Mouse (Mus musculus) frontal cortex, adult 2 months (tissue): ENCODE measurements at regions not wholly inside any gene's neighbourhood (a gene's known extent, or its start where the extent isn't known, plus 50 kb on each side); places are given as distances from the start of the nearest gene placed in this dataset.

ENCODE experiments used
- DNase-seq, 2 experiments: peaks; one replicate each; pipeline ENCODE4 v3.0.0; 2022; ENCODE audit warnings: low spot score in 1 of 2; ENCODE audit errors: extremely low spot score in 1 of 2

DNA sequence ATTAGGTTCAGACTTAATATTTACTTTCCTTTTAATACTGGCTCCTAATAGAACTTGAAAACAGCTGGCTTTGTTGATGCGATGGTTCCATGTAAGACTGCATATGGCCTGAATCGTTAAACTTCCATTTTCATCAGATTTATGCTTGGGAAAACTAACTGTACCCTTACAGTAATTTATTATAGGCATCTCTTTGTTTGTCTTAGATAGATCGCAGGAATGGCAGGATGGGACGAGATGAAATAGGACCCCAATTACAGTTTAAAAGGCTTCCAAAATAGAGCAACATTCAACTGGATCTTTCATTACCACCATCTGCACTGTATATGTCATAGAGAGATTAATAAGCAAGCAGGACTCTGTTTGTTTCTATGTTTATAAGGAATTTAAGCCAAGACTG, 335.3 kb downstream of the Fat4 start:
- DNase-seq = no peak

DNA sequence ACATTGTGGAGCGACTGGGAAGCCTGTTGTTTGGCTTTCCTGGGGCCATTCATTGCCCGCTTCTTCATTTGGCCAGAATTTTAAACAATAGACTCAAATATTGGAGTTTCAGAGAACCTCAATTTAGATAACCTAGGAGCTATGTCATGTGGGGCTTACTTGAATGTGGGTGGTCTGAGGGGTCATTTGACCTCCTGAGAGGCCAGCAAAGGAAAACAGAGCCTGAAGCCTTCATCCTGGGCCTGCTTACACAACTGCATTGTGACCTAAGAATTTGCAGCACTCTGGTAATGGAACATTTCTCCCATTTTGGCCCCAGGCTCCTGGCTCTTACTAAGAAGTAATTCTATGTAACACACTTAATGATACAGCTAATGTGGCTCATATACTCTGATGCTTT, 348.2 kb downstream of the Fat4 start:
- DNase-seq = no peak

DNA sequence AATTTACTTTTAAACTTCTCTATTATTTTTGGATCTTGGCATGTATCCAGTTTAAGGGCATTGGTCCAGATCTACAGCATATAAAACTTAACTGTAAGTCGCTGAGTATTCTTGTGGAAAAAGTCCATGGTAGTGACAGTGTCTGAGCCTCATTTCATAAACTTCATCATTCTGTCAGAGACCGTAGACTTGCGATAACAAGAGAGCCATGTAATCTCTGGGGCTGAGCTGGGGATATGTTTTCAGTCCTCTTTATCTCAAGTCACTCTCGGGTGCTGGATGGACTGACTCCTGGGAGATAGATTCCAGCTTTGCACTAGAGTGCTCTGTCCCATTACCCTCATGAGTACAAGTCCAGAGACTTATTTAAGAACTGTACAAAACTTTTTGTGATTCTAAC, 362.0 kb downstream of the Fat4 start:
- no peak for DNase-seq

DNA sequence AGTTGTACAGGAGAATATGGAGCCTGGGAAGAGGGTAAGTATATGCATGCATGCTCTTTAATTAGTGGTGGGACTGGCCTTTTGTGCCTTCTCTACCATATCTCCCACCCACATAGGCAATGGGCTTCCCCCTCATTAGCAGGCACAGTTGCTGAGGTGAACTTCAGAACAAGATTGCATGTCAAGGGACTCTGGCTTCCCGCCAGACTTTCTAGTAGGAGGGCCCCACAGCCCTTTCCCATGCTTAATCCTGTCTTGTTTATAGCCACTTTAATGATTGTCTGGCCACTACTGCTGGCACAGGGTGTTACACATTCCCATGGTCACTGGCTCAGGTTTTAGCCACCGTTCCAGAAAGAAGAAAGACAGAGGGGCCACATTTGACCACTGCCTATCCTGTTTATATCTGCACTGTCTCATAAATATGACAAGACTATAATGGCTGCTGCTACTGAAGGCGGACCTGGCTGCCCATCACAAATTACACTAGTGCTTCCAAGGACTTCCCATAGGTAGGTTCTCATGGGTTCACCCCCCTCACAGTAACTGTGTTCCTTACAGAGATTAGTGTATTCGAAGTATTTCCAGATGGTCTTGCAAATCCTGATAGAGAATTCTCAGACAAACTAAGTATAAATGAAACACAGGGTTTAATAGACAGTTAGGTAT, 362.6 kb downstream of the Fat4 start:
- DNase-seq = no peak

DNA sequence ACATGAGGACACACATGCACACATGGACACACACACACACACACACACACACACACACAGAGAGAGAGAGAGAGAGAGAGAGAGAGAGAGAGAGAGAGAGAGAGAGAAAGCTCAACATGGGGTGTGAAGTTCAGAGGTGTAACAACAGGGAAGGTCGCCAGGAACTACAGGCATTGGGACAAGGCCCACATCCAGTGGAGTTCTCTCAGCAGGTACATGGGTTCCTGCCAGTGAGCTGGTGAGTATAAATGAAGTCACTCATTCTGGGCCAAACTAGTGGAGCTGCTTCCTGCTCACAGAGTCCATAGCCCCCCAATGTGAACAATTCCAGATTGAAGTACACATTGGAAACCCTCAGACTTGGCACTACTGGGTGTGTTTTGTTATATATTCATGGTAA, 366.3 kb downstream of the Fat4 start:
- DNase-seq = no peak

DNA sequence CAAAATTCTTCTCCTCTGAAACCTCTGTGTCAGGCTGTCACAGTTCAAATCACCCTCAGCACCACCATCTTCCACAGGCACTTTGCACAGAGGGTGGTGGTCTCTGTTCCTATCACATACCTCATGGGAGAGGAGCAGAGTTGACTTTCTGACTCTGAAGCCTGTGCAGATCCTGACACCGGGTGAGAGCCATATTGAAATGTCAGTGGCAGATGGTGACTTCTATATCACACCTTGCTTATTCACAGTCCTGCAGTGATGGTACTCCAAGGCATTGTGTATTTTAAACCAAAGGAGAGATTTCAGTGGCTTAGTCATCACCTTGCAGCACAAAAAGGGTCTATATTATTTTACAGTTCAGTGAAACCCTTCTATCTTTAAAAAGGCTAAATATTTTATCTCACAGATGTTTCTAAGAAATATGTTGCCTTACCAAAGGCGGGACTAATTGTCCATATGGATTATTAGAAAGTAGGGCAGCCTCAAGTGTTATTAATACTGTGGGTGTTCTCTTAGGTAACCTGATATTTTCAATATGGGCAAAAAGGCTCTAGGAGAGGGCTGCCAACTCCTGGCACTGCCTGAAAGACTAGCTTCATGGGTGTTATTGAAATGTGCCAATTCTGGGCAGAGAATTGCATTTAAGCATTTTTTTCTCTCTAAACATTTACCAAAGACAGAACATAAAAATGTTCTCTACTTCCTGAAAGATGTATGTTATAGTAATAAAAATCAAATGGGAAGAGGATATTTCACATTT, 378.1 kb downstream of the Fat4 start:
- DNase-seq = no peak

DNA sequence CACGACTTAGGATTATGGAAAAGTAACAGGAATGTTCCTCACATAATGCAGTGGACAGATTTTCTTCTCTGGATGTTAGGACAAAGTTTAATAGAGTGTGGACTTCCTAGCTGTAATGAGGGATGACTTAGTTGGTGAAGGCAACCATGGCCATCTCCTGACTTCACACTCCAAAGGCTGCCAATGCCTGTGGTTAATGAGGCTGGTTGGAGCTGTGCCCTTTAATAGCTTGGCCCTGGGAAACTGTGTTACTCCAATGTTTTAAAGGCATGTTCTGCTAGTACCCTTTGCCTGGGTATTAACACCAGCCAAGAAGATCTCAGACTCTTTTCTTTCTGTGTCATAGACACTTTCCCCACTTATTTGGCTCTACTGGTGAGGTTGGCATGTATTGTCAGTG, 378.9 kb downstream of the Fat4 start:
- DNase-seq = no peak

DNA sequence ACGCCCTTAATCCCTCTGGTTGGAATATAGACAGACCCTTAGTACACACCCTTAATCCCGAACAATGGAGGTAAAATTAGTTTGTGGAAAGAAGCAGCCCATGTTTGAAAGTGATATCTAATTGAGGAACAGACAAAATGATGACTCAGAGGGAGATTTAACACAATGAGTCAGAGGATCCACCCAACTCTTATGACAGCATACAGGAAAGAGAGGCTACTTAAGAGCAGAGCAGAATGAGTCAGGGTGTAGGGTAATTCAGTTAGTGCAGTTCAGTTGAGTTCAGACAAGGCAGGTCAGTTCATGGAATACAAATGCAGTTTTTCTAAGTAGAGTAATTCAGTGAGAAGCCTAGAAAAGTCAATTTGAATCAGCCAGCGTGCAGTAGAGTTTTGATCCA, 382.6 kb downstream of the Fat4 start:
- no peak for DNase-seq

DNA sequence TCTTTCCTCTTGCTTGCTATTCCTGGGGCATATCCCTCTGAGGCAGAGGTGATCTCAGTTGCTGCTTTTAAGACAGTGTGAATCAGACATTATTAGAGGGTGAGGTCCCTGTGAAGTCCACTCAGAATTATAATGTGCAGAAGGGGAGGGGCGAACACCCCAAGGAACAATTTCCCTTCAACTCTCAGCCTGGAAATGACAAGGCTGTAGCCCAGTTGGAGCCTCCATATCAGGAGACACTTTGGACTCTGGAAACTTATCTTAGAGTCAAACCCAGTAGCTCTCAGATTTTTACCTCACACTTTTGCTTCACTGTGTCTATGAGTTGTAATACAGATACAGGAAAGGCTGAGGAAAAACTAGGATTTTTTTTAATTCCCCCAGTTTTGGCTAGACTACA, 385.9 kb downstream of the Fat4 start:
- DNase-seq = no peak

DNA sequence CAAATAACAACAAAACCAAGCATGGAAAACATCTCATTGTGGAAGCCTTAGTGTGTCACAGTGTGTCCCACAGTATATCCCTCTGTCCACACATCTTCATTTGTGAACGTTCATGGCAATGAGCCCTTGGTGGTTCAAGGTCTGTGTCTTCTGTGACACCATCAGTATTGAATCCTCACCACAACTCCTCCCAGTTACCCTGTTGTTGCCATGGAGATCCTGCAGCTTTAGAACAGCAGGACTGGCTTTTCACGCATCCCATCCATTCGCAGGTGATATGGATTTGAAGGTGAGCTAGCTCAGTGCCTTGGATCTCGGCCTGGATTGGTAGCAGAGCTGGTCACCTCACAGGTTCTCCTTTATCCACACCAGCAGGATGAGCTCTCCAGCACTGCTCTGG, 390.2 kb downstream of the Fat4 start:
- DNase-seq = no peak

DNA sequence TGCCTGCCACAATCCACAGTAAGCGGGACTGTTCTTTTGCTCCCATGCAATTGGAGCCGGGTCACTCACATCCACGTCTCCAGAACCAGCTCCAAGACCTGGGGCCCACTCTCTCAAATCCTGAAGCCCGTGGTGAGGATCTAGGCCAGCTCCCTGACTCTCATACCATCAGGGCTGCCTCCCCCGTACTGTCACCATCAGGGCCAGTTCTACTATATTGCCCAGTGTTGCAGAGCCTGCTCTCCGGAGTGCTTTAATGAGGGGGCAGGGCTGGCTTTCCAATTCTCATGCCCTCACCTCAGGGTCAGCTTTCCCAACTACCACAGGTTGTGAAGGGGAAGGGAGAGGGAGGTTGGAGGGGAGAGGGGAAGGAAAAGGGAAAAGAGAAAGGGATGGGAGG, 390.6 kb downstream of the Fat4 start:
- no peak for DNase-seq

DNA sequence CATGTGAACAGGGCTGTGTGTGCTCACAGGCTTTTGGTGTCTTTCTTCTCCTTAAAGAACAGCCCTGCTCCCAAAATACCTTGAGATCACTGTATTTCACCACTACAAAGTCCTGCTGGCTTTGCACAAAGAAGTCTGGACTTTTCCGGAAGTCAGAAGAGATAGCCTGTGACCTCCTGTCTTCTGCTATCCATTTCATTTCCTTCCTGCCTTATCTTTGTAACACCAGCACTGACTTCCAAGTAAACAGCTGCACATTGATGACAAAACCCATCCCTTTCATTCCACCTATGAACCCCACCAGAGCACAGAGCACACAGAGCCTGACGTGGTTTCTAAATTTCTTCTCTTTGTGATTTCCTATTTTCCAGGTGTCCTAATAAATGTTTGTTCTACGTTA, 408.5 kb downstream of the Fat4 start:
- no peak for DNase-seq

DNA sequence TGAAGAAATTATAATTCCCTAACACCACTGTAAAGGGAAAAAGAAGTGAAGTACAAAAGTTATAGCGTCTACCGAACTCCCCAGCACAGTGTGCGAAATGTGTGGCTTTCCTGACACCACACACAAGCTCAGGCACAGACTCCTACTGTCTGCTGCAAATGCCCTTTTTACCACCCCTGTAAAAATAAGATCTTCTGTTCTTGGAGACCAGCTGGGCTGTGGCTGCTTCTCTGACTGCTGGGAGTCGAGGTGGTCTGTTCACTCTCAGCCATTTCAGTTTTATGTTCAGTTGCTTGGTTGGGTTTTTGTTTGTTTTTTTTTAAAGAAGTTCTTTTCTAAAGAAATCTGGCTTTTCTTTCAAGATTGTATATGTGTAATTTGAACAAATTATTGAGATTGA, 409.5 kb downstream of the Fat4 start:
- DNase-seq = no peak

DNA sequence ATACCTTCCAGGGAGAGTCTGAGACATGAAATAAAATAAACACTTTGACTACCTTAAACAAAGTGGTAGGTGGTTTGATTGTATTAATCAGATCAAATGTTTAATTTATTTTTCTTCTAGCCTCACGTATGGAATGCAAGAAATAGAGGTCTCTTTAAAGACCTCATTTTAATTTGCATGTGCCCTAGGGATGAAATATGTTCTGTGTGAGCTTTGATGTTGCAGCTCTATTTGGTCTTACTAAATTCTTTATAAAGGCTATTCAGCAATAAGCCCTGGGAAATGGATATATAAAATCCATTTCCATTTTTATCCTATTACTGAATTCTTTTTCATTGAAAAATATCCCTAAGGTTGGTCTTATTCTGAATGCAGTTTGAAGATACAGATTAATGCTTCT, 422.7 kb downstream of the Fat4 start:
- no peak for DNase-seq

DNA sequence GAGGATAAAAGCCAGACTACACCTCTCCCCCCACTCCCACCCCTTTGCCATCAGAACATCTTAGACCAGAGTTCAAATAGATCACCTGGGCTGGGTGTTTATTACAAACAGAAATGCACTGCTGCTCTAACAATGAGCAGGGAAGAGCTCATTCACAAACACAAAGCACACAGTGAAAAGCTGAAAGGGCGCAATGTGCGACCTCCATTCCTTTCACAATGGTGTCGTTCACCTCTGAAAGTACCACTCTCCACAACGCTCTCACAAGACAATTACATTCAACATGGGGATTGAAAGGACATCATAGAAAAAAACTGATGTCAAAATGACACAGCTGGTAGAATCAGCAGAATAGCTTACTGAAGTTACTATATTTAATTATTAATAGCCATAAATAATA, 426.8 kb downstream of the Fat4 start:
- no peak for DNase-seq

DNA sequence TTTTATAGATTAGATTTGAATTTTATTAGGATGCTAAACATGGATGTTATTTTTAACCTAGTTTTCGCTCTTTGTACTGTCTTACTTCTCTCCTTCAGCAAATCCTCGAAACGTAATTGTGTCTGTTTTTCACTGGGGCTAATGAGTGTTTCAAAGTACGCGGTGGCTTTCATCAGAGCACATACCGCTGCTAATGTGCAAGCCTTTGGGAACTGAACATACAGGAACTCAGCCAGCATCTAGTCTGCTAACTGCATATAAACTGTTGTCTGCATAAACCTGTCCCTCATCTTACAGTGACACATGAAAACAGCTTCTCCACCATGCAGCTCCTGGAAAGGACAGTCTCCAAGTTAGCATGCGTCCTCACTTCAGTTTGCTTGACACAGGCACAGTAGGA, 434.1 kb downstream of the Fat4 start:
- DNase-seq = no peak

DNA sequence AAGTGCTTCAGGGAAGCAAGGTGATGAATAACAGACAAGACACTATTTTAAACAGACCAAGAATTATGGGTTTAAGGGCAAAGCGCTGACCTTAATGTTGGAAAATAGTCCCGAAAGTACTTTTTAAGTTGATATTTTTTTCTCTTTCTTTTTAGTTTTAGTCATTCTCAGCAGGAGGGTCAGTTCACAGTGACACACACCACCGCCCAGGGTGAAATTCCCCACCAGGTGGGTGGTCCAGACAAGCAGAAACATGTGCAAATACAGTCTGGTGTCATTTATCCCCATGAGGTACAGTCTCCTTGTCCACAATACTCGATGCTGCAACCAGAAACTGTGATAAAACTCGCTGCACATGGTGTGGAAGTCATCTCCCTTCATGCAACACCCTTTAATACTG, 435.5 kb downstream of the Fat4 start:
- DNase-seq = no peak

DNA sequence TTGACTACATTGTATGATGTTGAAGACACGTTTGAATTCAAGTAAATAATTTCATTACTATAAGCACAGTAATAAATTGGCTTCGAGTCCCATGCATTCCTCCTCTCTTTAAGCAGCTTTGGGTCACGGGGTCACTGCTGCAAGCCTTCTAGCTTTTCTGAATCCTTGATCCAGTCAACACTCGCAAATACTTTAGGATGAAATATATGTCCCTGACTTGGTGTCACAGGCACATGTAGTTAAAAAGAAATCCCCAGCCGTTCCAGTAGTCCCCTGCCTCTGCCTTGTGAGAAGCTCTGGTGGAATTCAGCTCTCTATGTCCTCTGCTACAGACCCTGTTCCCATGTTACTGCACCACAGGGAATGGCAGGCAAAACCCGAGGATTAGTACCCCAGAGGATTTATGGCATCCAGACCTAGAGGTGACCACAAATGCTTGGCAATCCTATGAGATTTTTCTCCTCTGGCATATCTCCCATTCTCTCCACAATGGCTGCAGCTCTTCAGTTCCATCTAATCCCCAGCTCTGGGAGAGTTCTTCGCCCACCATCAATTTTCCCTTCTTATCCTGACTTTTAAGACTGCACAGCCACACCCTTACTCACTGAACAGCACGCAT, 449.0 kb downstream of the Fat4 start:
- DNase-seq = no peak

DNA sequence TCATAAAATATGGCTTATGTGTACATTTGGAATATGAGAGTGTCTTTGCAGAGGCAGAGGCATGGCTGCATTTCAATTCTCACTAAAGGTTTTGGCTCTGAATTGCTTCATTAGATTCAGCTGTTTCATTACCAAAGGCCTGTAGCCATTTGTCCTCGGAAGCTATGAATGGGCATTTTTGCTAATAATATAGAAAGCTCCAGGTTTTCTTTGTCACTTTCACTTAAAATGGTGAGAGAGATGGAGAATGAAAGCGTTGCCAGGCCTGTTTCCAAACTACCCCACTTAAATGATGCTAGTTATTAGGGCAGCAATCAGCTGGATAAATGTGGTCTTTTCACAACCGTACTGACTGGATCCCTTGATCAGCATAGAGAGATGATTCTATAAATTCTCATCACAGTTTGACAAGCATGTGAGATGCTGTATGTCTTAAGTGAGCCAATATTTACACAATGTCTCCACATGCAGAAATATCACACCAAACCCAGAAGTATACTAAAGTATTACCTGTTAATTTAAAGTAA, 454.5 kb downstream of the Fat4 start:
- no peak for DNase-seq

DNA sequence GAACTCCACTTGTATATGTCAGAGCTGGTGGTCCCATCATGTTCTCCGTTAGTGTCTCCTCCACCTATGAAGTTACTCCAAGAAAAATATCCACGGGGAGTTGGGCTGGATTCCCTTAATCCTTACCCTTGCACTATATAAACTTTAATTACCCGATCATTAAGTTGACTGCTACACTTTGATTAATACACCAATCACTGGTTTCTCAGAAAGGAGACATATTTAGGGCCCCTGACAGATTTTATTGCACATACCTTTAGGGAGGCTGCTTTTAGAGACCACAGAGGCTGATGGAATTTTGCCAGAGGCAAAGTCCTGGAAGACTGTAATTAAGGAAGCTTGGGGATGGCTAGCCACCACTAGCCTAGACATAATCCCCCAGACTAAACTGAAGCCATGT, 457.3 kb downstream of the Fat4 start:
- no peak for DNase-seq

DNA sequence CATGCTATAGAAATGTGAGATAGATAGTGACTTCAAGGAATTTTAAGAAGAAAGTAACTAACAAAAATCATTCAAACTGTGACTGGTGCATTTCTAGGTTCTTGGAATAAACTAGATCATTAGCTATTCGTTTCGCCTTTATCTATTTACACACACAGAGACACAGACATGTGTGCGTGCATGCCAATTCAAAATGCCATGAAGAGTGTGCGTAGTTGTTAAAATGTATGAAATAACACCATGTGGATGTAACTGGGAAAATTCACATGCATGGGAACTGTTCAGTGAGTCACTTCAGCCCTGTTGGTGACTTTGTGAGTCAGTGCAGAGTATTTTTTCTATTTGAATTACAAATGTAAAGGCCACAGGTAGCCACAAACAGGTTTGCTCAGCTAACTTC, 460.8 kb downstream of the Fat4 start:
- DNase-seq = no peak

DNA sequence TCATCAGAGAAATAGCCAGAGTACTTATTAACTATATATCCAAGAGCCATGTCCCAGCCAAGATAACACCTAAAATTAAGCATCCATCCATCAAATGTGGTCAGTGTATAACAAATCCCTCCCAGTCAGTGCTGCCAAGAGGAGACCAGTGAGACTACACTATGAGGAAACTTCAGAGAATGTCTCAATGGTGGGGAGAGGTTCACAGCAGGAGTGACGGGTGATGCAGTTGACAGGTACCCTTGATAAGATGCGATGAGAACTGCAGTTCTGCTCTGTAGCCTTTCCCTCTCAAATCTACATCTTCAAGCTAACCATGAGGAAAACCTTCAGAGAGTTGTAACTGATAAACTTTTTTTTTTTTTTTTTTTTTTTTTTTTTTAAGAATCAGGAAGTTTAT, 470.3 kb downstream of the Fat4 start:
- no peak for DNase-seq
